8 mouse cellular contexts compared by ENCODE assay signal in the genomic region with DNA sequence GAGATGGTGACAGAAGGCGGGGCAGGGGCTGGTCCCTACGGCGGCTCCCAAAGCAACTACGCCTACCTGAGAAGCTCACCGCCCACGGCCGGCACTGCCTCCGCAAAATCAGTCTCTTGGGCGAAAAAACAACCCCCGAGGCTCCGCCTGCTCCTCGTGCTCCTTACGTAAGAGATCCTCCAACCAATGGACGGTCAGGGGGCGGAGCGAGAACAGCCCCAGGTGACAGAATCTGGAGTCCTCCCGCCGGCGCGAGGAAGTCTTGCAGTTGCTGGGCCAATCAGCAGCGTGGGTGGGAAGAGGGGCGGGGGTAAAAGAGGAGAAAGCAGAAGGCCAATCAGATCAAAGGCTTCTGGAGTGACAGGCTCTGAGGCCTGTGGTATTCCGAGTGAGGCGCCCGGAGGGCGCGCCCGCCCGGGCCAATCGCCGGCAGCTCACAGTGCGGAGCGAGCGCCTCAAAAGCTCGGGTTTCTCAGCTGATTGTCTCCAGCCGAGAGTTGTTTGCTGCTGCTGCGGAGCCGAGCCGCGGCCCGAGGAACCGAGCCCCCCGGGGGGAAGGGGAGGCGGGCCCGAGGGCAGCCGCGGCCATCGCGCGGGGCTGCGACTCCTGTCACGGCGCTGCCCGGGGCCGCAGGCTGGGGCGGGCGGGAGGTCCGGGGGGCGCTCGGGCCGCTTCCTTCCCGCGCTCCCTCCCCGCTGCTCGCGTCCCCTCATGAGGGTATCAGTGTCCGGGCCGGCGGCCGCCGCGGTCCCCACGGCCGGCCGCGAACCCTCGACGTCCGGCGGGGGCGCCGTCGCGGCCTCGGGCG. TPM values are rescaled to one million over a fixed set of nuclear protein-coding genes. Genes with fewer than 3 reads are reported as not detected.
DNase-seq lines count a peak whose midpoint lies in the region; ATAC-seq and TF ChIP-seq lines count a peak whose summit lies in the region.

A gene (plus strand): TSS at position 437 of the 809 bp plus-strand sequence.

- no peaks in the 10 kb centered on the region; the same call in 1 of the 2 replicates for H3K4me1 ChIP-seq in limb, embryonic 13.5 days
- peaks cover 24% of the 10 kb centered on the region for H3K4me1 ChIP-seq in midbrain, embryonic 15.5 days

- peak within 1 kb of the TSS; percentile 88 for H3K9ac ChIP-seq in limb, embryonic 13.5 days
- peak within 1 kb of the TSS; percentile 97 for H3K9ac ChIP-seq in midbrain, embryonic 15.5 days

- WGBS in limb, embryonic 13.5 days, result under 1% methylated on average over 67 of the region's 86 CpGs
- WGBS in midbrain, embryonic 15.5 days, result under 1% methylated on average over 73 of the region's 86 CpGs

- H3K36me3 ChIP-seq in limb, embryonic 13.5 days, result no peaks in the 10 kb centered on the region
- H3K36me3 ChIP-seq in midbrain, embryonic 15.5 days (replicated peaks), result no peaks in the 10 kb centered on the region

- ATAC-seq in erythroblast, adult 5-6 weeks (replicated peaks; ENCODE audit: low FRiP score, poor library complexity, severe bottlenecking), result peak; percentile 96
- peak; percentile 99 for ATAC-seq in limb, embryonic 13.5 days (ENCODE audit: low FRiP score, low read depth)
- ATAC-seq in midbrain, embryonic 15.5 days (replicated peaks), result peak; percentile 99

- peak; percentile 100 for DNase-seq in A20 (ENCODE audit: low read depth, low spot score)
- peak; percentile 100 for DNase-seq in brain, embryonic 14.5 days (ENCODE audit: low read depth)
- peak; percentile 99 for DNase-seq in heart, adult 9 months (ENCODE audit: low spot score in 2 of 2)
- peak; percentile 100 for DNase-seq in kidney, adult 9 months
- peak; percentile 95 to 99 for DNase-seq in spleen, adult 18-20 months

- TF ChIP-seq CTCF in brain, embryonic 14.5 days (IDR thresholded peaks at IDR 0.05; ENCODE audit: borderline replicate concordance, extremely low read depth, insufficient read depth, insufficient read length), result no peak

- H3K27ac ChIP-seq in limb, embryonic 13.5 days, result peak within 1 kb of the TSS; percentile 94
- peak within 1 kb of the TSS; percentile 95 for H3K27ac ChIP-seq in midbrain, embryonic 15.5 days

- no peaks in the 10 kb centered on the region for H3K9me3 ChIP-seq in limb, embryonic 13.5 days
- H3K9me3 ChIP-seq in midbrain, embryonic 15.5 days, result no peaks in the 10 kb centered on the region

- TF ChIP-seq POLR2A in brain, embryonic 14.5 days (IDR thresholded peaks at IDR 0.05; ENCODE audit: borderline replicate concordance, extremely low read depth, insufficient read depth, insufficient read length, poor library complexity, severe bottlenecking), result peak; percentile 93

- H3K4me2 ChIP-seq in limb, embryonic 13.5 days (replicated peaks), result peak within 1 kb of the TSS; percentile 93
- peak within 1 kb of the TSS; percentile 65 for H3K4me2 ChIP-seq in midbrain, embryonic 15.5 days

- no peaks in the 10 kb centered on the region for H3K27me3 ChIP-seq in limb, embryonic 13.5 days
- H3K27me3 ChIP-seq in midbrain, embryonic 15.5 days (replicated peaks), result no peaks in the 10 kb centered on the region

- peak within 1 kb of the TSS; percentile 85 for H3K4me3 ChIP-seq in limb, embryonic 13.5 days
- H3K4me3 ChIP-seq in midbrain, embryonic 15.5 days, result peak within 1 kb of the TSS; percentile 92

RNA-seq across cellular contexts. Expression of the gene that starts here (rescaled TPM):
- 28.2 and 30.9 TPM in 2 replicates for polyA plus RNA-seq in brain, embryonic 14.5 days (2012; rRNA removed)
- total RNA-seq in erythroblast, adult 5-6 weeks (2015; ENCODE audit: low replicate concordance), result 2.3 and 8.6 TPM in 2 replicates
- total RNA-seq in erythroblast, adult 5-6 weeks (2017; ENCODE audit: low replicate concordance), result 0.70 and 1.3 TPM in 2 replicates
- polyA plus RNA-seq in limb, embryonic 13.5 days (2015; fragmentation: Nextera tagmentation; extraction: Ambion mirVana), result 3.8 and 4.0 TPM in 2 replicates
- polyA plus RNA-seq in midbrain, embryonic 15.5 days (2015; fragmentation: Nextera tagmentation; extraction: Ambion mirVana), result 15.9 and 18.1 TPM in 2 replicates

Comparison
In these comparisons a context has a peak if more than half of its experiments do, and no peak if none do; other contexts are left out.
1. Peak in every context shown above with its lines: DNase-seq, ATAC-seq, H3K4me3 ChIP-seq and H3K27ac ChIP-seq.